Mouse (Mus musculus) T-cell, adult 2 months (primary cell): ENCODE measurements around the gene Ptbp2.

Experiments used
- DNase-seq: peaks from one replicate; pipeline ENCODE4 v3.0.0; 2022; ENCODE audit warnings: low spot score

The Ptbp2 gene

GRCm38 (mm10) chr3:119684741-119685140 is 99.5 kb downstream of the Ptbp2 start:
- no peak for DNase-seq
